Mouse (Mus musculus) mammary gland, adult 2 months (tissue): ENCODE results near the gene Zfp735. TPM values are rescaled to one million over a fixed set of nuclear protein-coding genes. Genes with fewer than 3 reads are reported as not detected.

Source experiments
- polyA plus RNA-seq: library from polyadenylated mRNA; depleted of rRNA; stranded (reverse); fragments of >200 nt; gene quantifications from 2 replicates; pipeline ENCODE4 v1.2.3, GENCODE M21; 2012; ENCODE audit warnings: low replicate concordance; rRNA removed

Zfp735 gene
- not detected in 2 replicates for polyA plus RNA-seq

DNA sequence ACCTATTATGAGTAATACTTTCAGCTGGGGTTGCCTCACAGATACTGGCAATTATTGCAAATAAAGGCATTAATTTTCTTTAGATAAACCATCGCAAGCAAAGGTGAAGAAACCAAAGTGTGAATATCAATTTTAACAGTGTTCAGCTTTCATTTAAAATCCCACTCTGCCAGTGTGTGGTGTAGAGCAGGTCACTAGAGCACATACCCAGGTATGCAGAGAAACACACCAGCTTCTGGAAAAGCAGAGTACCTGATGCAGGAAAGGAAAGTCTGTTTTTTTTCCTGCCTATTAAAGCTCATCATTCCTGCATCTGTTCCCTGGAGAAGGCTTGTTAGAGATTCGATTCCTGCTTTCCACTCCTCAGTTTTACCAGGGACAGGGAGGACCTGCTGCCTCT, at the start of gene Zfp735:
Zfp735 (plus strand) TSS at position 301 of the 400 bp plus-strand sequence.

Other genes starting within 250 kb of the Zfp735 start
- gene Olfr380, start 231.3 kb upstream of the Zfp735 start, polyA plus RNA-seq: not detected in 2 replicates
- gene Olfr381, start 197.2 kb upstream of the Zfp735 start, polyA plus RNA-seq: not detected in 2 replicates
- gene Olfr382, start 171.6 kb upstream of the Zfp735 start, polyA plus RNA-seq: not detected in 2 replicates
- gene Olfr385, start 95.8 kb upstream of the Zfp735 start, polyA plus RNA-seq: not detected in 2 replicates
- gene Olfr384, start 90.2 kb upstream of the Zfp735 start, polyA plus RNA-seq: not detected in 2 replicates
- gene Olfr389, start 91.9 kb downstream of the Zfp735 start, polyA plus RNA-seq: not detected in 2 replicates
- gene Olfr390, start 94.2 kb downstream of the Zfp735 start, polyA plus RNA-seq: not detected in 2 replicates
- gene Olfr391-ps, start 114.3 kb downstream of the Zfp735 start, polyA plus RNA-seq: not detected in 2 replicates
- gene Olfr392, start 128.3 kb downstream of the Zfp735 start, polyA plus RNA-seq: not detected in 2 replicates
- gene Olfr393, start 162.7 kb downstream of the Zfp735 start, polyA plus RNA-seq: not detected in 2 replicates
- gene Olfr394, start 202.0 kb downstream of the Zfp735 start, polyA plus RNA-seq: not detected in 2 replicates
- not detected in 2 replicates for gene Olfr395, start 220.5 kb downstream of the Zfp735 start, polyA plus RNA-seq
- not detected in 2 replicates for gene Olfr23, start 247.9 kb downstream of the Zfp735 start, polyA plus RNA-seq